Mouse (Mus musculus): ENCODE data around the gene Gm2042. TPM values are rescaled to one million over a fixed set of nuclear protein-coding genes. Genes with fewer than 3 reads are reported as not detected.
"Not testable (repeated sequence)": the region's sequence is repeated elsewhere in the genome, so short reads cannot be mapped to it uniquely, and the experiment has no call there.

Gene Gm2042
- 0.03 TPM for polyA plus RNA-seq (2021)

- in situ Hi-C loops (cut with MboI; ENCODE audit: low pct_unique_long_range_greater_than_20kb); POLR2A ChIA-PET: not testable (repeated sequence)
Measured at GRCm38 (mm10) chr12:87953780-87954179, at the start of gene Gm2042. TSS of gene Gm2042 (plus strand) at chr12:87954080.

GRCm38 (mm10) chr12:87919721-87920120 lies 34.2 kb upstream of the Gm2042 start, which contains the start of gene Gm2035:
TSS of gene Gm2035 (minus strand) at chr12:87919857.
- POLR2A ChIA-PET; CTCF ChIA-PET; H3K27me3 ChIP-seq; ATAC-seq; DNase-seq (ENCODE audit: low read depth, low spot score); in situ Hi-C loops (cut with MboI; ENCODE audit: low pct_unique_long_range_greater_than_20kb): not testable (repeated sequence)

More at GRCm38 (mm10) chr12:87953780-87954179, at the start of gene Gm2042:
- ATAC-seq; CTCF ChIA-PET; DNase-seq (ENCODE audit: low read depth, low spot score); H3K27me3 ChIP-seq: not testable (repeated sequence)

GRCm38 (mm10) chr12:87984000-87984399 lies 30.1 kb downstream of the Gm2042 start:
- DNase-seq (ENCODE audit: low read depth, low spot score); ATAC-seq; POLR2A ChIA-PET; in situ Hi-C loops (cut with MboI; ENCODE audit: low pct_unique_long_range_greater_than_20kb); CTCF ChIA-PET; H3K27me3 ChIP-seq: not testable (repeated sequence)

- not testable (repeated sequence) for ATAC-seq
Measured at GRCm38 (mm10) chr12:88004118-88004517, 50.2 kb downstream of the Gm2042 start.

More at GRCm38 (mm10) chr12:88004118-88004517, 50.2 kb downstream of the Gm2042 start:
- CTCF ChIA-PET; DNase-seq (ENCODE audit: low read depth, low spot score); POLR2A ChIA-PET; H3K27me3 ChIP-seq; in situ Hi-C loops (cut with MboI; ENCODE audit: low pct_unique_long_range_greater_than_20kb): not testable (repeated sequence)

Other genes starting within 250 kb of the Gm2042 start
- not detected for gene Gm21319, start 178.3 kb upstream of the Gm2042 start, polyA plus RNA-seq (2021)
- not detected for gene Gm21936, start 158.6 kb upstream of the Gm2042 start, polyA plus RNA-seq (2021)
- gene BB287469, start 137.5 kb upstream of the Gm2042 start, polyA plus RNA-seq (2021): not detected
- gene Gm2001, start 111.7 kb upstream of the Gm2042 start, polyA plus RNA-seq (2021): not detected
- gene Gm2016, start 80.0 kb upstream of the Gm2042 start, polyA plus RNA-seq (2021): 0.39 TPM
- gene Gm2022, start 58.7 kb upstream of the Gm2042 start, polyA plus RNA-seq (2021): 0.32 TPM
- gene Gm2035, start 34.2 kb upstream of the Gm2042 start, polyA plus RNA-seq (2021): not detected
- gene Gm2075, start 57.8 kb downstream of the Gm2042 start, polyA plus RNA-seq (2021): not detected
- gene Gm6803, start 64.7 kb downstream of the Gm2042 start, polyA plus RNA-seq (2021): not detected
- not detected for gene Gm2056, start 72.9 kb downstream of the Gm2042 start, polyA plus RNA-seq (2021)
- gene Gm16368, start 129.6 kb downstream of the Gm2042 start, polyA plus RNA-seq (2021): not detected
- gene Gm10436, start 228.0 kb downstream of the Gm2042 start, polyA plus RNA-seq (2021): not detected